Mouse (Mus musculus) adrenal gland, adult 8-10 months (tissue): ENCODE results near the gene Sumo1. TPM values are rescaled to one million over a fixed set of nuclear protein-coding genes. Genes with fewer than 3 reads are reported as not detected.

ENCODE experiments used
- DNase-seq: peaks from one replicate; pipeline ENCODE4 v3.0.0; 2022
- total RNA-seq, 4 experiments: library from RNA; stranded (reverse); gene quantifications; 2 replicates each; pipeline ENCODE4 v1.2.4; 2022

Gene Sumo1
- total RNA-seq, 4 experiments from 2014 or later, result 139 to 180 (median 145) TPM

DNA sequence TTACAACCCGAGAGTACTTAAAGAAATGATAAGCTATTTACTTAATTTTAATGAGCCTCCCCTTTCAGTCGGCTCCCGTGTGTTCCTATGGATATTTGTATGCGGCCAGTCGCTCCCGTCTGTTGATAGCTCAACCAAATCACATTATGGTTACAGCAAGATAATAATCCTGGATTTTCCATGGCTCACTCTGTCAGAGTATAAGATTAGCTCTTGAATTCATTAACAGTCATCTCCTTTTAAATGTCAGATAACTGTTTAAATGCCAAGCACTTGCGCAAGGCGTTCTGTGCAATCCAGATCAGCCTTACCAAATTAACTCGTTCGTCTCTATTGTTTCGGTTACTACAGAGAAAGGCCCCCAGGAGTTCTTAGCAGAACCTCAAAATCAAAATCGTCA lies 77.8 kb downstream of the Sumo1 start:
- DNase-seq, result no peak

DNA sequence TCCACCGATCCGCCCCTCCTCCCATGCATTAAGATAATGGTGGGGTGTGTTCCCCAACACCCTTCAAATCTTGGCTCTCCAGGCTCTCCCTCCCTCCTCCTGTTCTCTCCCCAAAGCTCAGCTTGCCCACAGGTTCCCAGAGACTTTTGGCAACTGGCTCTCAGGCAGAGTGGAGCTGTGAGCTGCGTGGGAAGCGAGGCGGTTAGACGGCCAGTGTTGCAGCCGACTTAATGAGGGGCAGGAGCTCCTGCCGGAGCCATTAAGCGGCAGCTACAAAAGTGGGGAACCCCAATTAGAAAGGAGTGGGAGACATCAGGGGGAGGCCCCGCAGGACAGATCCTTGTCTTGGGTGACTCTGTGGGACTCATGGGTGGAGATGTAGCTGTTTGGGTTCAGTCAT lies 78.3 kb downstream of the Sumo1 start:
- no peak for DNase-seq

DNA sequence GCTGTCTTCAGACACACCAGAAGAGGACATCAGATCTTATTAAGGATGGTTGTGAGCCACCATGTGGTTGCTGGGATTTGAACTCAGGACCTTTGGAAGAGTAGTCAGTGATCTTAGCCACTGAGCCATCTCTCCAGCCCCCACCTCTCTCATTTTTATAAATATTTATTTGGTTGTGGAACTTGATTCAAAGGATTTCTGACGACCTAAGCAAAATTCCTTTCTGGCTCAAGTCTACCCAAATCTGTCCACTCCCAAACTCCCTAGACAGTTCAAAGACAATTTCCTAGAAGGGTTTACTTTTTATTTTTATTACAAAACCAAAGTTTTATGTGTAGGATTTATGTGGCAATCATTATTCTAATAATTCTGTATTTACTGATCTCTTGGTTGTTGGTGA lies 81.4 kb downstream of the Sumo1 start:
- DNase-seq, result no peak

DNA sequence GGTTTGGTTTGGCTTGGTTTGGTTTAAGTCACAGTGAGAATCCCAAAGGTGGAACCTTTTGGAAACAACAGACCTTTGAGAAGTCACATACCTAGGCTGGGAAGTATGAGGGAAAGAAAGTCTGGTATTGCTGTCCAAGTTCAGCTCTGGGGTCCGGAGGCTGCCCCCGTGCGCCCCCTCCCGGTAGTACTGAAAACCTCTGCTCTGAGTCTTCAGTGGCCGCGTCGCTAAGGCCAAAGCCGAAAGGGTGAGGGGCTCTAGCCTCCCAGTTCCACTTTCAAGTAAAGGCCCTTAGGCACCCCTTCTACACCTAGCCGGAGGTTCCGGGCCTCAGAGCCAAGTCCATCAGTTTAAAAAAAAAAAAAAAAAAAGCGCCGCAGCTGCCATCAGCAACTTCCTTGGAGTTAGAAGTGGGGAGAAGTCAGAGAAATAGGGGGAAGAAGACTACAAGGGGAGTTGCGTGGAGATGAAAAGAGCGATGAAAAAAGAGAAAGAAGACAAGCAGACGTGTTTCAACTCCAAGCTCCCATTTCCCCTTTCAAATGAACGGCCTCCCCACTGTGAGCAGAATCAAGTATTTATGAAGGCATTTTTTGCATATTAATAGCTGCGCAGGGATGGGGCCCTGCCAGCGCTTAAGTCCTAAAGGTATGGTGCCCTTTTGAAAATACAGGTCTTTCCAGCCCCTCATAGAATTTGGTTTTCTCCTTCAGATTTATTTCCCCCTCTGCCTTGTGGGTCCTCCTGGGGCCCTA lies 85.8 kb downstream of the Sumo1 start:
- DNase-seq, result peak; percentile 33

DNA sequence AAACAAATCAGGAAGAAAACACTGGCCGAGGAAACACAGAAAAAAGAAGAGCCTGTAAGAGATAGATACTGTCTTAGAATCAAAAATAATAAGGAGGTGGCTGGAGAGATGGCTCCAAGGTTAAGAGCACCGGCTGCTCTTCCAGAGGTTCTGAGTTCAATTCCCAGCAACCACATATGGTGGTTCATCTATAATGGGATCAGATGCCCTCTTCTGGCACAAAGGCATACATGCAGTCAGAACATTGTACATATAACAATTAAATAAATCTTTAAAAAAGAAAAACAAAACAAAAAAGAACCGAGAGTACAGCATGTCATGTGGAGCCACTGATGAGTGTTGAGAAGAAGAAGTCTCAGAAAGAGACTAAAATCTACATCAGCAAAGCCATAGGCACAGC lies 89.8 kb downstream of the Sumo1 start:
- no peak for DNase-seq

DNA sequence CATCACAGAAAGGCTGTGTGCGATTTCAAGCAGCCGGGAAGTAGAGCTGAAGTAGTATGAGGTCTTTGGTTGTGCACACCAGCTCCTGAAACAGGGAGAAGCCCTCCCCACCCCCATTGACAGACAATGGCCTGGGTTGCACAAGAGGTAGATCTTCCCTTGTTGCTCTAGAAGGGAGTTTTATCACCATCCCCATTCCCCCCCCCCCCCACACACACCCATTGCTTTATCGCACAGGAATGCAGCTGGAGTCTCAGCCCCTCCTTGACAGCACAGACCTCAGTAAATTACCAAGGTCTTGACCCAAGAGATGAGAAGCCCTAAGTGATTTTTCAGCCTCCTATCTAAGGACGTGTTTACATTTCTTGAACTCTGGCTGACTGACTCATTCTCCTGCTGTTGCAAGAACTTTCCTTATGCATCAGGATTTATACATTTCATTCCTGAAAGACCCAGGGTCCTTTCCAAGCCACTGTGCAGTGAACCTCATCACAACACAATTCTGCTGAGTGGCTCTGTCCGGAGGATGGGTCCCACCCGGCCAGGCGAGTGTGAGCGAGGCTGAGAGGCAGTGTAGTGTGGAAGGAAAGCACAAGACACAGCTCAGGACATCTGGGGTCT lies 90.4 kb downstream of the Sumo1 start:
- DNase-seq, result no peak

DNA sequence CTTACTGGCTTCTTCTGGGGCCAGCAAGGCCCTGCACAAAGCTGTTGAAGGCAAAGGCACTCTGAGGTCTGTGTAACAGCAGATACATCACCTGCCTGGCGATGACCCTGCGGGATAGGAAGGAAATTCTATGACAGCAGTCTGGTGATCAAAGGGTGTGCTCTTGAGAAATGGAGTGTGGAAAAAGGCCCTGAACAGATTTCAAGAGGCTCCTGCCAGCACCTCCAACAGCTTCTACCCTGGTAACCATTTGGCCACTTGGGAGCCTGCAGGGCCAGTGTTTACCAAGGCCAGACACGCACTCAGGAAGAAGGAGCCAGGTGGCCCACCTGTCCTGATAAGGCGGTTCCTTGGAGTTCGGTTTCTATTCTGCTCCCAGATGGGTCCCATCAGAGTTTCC lies 91.3 kb downstream of the Sumo1 start:
- no peak for DNase-seq

DNA sequence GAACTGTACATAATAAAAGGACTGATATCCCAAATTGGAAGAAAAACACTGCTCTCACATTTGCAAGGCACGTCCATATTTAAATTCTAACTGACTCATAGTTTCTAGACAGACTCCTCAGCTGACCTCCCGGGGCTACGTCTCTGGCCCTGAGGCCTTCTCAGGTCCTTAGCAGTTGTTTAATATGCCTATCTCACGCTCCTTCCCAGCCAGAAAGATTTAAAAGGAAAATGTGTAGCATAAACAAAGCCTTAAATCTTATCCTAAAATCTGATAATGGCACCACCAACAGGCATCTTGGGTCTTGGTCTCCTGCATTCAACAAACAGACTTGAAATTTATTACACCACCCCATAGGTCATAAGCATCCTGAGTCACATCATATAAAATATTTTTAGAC lies 91.9 kb downstream of the Sumo1 start:
- DNase-seq, result no peak

DNA sequence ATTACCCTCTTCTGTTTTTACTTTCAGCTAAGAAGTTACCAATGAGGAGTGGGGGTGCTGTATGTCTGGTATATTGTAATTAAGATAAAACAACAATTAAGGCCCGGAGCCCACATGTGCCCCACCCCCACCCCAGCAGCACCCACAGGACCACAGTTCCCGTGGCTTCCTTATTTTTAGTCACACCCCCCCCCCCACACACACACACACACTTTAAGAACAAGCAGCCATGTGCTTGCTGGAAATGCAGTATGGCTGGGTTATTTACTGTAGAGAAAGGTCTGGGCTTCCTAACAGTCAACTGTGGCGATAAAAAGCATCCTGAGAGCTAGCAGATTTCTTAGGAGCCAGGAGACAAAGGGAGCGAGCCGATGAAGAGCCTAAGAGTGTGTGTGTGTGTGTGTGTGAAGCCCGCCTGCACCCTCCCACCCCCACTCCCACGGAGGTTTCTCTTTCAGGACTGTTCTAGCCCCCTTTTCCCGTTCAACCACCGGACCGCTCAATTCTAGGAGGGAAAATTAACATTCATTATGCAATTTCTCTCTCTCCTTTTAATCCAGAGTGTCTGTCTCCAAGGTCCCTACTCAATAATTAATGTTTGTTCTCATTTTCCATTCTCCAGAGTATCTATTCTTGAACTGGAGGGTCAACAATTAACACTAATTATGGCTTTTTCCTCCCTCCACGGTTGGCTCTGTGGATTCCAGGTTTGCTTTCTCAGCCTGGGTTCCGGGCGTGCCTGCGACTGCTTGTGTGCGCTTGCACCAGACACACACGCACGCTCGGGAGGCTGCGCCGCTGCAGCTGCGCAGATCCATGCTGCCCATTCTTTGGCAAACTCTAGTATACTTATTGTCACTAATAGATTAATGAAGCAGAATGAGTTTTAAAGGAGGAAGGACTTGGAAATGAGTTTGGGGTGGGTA lies 96.1 kb downstream of the Sumo1 start:
- no peak for DNase-seq

DNA sequence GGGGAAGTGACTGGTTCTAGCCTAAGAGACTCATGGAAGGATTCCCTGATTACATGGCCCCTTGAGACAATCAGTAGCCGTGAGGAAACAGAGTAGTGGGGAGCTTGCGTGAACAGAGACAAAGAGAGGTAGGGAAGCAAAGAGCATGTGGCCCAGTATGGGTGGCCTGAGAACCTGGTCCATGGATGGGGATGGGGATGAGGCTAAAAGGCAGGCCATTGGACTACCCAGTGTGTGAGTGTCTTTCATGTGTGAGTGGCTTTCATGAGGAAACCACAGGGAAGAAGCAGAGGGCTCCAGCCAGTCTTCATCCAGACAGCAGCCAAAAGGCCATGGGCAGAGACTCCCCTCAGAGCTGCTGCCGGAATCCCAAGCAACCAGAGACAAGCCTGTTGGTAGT lies 96.8 kb downstream of the Sumo1 start:
- DNase-seq, result no peak

DNA sequence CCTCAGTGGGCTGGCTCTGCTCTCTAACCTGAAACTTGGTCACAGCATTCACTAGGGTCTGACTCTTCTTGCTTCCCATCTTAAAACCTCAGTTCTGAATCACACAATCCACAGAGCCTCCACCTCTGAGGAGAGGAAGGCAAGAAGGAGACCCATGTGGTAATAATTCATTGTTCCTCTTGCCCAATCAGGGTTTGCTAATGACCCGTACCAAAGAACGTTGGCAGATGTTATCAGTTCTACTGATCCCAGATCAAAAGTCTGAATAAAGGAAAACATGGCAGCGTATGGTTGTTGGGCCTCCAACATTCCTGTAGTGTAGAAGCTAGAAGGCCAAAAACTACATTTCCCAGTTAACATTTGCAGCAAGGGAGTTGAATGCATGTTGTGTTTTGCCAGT lies 99.1 kb downstream of the Sumo1 start:
- DNase-seq, result no peak

DNA sequence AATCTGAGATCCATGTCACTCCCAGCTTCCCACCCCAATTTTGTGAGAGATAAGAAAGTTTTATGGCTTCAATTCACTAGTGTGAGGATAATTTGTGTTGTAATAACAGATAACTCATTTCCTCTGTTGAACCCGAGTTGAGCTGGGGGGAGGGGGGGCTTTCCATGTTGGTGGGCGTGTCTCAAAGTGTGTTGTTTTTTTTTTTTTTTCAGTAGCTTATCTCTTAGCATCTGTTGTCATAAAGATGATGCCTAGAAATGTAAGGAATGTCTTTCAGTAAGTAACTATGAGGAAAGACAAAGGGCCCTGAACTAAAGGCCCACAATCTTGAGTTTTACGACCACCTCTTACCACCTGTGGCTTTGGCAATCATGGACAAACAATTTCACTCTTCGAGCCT lies 99.9 kb downstream of the Sumo1 start:
- no peak for DNase-seq

DNA sequence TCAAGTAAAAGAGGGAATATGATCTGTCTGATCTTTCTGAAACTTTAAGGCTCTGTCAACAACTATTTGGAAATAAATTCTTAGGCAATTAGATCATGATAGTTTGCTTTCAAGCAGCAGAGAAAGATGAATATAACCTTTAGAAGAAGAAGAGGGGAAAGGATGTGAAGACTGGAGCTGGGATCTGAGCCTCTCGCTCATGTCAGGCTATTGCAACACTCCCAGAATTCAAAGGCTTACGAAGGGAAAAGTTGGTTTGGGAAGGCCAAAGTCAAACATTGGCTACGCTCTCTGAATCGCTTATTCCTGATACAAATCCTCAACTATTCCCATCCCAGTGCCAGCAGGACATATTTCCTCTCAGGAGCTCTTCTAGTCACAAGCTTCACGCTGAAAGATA lies 101.3 kb downstream of the Sumo1 start:
- DNase-seq, result no peak

DNA sequence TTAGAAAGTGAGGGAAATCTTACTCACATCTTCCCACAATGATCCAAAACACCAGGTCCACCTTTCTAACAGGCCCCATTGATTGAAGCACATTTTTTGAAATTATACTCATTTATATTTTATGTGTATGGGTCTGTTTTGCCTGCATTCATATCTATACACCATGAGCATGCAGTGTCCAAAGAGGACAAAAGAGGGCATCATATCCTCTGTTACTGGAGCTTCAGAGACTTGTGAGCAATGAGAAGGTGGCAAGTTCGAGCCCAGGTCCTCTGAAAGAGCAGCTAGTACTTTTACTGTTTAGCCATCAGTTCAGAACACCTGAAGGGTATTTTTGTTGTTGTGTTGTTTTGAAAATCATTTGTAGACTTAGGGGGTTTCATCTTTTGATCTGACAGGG lies 102.4 kb downstream of the Sumo1 start:
- no peak for DNase-seq

DNA sequence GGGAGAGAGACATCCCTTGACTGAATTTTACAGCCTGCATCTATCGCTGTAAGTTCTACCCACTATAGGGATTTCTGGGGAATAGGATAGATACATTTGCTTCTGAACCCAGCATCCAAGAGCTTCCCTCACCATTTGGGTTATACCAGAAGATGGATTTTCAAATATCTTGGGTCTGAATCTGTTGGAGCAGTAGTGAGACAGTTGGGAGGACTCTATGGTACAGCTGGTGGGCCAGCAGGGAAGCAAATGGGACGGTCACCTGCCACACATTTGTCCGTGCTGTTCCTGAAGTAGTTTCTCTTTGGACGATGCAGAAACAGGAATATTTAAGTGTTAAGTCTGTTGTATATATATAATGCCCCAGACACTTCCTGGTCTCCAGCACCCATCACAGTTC lies 103.1 kb downstream of the Sumo1 start:
- DNase-seq, result no peak

DNA sequence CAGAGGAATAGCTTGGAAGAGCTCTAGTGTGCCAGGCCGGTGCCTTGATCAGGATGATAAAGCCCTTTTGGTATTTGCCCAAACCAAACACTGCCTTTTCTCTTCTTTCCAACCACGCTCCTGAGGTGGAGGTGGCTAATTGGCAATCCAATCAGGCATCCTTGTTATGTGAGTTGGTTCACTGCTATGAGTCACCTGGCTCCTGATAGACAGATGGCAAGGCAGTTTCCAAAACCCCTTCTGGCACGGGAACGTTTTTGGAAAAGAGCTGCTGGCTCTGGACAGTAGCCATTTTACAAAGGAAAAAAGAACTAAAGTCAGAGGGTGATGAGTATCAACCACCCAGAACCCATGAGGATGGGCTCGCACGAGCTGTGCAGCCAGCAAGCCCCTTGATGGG lies 103.7 kb downstream of the Sumo1 start:
- no peak for DNase-seq

DNA sequence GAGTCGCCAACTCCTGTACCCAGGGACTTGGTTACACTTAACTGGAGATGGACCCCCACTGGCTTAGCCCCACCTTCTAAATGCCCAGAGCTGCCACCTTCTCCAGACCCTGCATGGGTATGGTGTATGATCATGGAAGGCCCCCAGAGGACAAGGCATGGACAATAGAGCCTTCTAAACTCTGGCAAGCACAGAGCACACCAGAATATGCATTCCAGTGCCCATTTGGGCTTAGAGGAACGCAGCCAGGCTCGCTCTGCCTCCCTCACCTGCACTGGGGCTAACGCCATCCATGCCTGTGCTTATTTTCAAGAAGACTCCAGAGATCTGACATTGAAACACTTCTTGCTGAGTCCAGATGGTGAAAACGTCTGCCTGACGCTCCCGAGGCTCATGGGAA lies 104.4 kb downstream of the Sumo1 start:
- no peak for DNase-seq

DNA sequence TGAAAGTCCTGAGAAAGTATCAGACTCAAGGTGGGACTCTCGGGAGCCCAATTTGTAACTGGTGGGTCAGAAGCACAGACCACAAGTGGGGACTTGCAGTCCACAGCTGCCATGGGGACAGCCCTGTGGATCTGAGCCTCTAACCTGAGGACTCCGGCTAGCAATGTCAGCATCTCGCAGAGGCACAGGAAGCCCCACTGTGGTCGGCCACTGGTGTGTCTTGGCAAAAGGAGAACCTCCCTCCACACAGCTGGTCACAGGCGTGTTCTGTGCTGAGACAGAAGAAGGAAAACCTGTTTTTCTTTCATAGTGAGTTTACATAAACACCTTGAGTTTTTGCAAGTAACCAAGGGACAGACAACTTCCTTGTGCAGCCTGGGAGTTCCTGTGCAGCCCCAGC lies 104.8 kb downstream of the Sumo1 start:
- DNase-seq, result no peak

DNA sequence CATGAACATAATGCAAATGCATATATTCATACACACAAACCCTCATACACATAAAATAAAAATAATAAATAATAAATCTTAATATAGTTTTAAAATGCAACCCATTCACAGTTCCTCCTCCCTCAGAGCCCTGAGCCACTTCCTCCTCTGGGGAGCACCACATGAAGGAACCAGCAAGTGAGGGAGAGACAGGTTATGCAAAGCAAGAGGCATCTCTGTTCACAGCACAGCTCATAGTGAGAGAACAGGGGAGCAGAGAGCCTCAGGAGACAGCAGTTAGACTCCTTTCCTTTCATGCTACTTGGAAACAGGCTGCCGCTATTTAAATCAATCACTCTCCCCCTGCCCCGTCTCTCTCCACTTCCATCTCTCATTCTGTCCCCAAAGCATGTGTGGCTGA lies 107.1 kb downstream of the Sumo1 start:
- DNase-seq, result no peak

DNA sequence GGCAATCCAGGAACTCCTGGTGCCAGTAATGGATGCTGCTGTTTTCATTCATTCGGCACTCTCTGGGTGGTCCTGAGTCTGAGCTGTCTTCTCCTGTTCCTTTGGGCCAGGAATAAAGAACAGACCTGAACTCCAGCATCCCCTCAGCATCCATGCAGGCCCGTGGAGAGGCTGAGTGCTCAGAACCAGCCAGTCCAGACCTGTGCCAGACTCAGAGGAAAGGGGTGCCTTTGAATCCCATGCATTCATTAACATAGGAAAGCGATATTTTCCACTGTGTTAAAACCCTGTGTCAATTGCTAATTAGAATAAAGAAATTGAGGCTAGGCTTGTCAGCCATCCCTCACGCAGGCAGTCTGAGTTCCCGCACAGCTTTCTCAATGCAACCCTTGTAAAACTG lies 116.9 kb downstream of the Sumo1 start:
- no peak for DNase-seq

DNA sequence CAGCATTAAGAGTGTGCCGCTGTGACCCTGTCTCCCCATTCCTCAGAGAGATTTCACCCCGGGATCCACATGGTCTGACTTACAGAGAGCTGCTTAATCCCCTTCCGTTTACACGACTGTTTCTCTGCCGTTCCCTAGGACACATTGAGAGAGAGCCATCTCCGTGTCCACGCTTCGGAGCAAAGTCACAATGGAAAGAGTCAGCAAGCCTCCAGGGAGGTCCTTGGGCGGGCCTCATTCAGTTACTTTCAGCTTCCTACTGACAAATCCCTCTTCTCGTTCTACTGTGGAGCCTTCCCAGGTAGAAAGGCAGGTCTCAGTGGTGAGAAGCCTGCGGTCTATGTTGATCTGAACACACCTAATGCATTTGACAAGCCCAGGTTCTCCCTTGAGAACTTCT lies 119.6 kb downstream of the Sumo1 start:
- no peak for DNase-seq

DNA sequence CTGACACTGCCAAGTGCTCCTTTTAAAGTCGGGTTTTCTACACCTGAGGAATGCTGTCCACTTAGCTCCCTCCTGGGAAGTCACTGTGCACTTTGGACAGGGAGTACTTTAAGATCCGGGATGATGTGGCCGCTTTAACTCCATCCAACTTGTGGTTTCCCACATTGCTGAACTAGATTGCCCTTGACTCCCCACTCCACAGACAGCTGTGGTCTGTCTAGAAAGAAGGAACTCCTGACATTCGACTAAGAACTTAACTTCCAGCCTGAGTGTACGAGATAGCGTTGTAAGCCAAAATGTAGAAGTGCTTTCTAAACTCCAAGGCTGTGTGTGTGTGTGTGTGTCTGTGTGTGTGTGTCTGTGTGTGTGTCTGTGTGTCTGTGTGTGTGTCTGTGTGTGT lies 120.4 kb downstream of the Sumo1 start:
- DNase-seq, result no peak

DNA sequence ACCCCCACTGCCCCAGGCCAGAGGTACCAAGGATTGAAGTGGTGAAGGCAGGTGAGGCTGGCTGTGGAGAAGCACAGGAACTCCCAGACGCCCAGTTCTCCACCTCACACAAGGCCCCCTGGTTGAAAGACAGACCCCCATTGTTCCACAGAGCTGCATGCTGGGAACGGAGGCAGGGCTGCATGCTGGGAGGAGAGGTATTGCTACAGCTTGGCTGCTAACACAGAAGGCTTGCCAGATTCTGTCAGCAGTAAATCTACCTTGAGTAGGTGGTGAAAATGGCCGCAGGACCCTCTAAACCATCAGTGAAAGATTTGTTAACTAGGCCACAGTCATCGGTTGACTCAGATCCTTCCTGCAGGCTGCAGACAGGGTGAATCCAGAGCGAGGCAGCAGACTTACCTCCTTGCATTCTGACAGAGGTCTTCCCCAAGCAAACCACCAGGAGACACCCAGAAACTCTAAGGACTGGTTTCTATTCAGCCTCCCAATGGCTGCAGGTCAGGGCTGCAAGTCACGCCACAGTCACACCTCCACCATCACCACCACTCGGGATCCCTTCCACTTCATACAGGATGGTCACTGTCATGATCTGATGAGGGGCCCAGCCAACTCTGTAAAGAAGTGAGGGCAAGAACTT lies 121.5 kb downstream of the Sumo1 start:
- DNase-seq, result no peak
